Mouse (Mus musculus) kidney, postnatal 25 days (tissue): ENCODE data around the gene Sfi1.
"Not testable (repeated sequence)": the region's sequence is repeated elsewhere in the genome, so short reads cannot be mapped to it uniquely, and the experiment has no call there.

Experiments
- DNase-seq, 2 experiments: peaks; one replicate each; pipeline ENCODE4 v3.0.0; 2021; ENCODE audit warnings: mixed read lengths in 2 of 2

Gene Sfi1

GRCm38 (mm10) chr11:3193363-3193762, at the start of gene Sfi1:
Sfi1 (minus strand) TSS chr11:3193463.
- DNase-seq = no peak

GRCm38 (mm10) chr11:3242395-3242794, 49.1 kb upstream of the Sfi1 start:
- DNase-seq = no peak

- DNase-seq = peak in 1 of 2 experiments; percentile 29
These were observed 42.0 kb upstream of the Sfi1 start for GRCm38 (mm10) chr11:3235277-3235676.

- DNase-seq = no peak
These were observed 40.4 kb upstream of the Sfi1 start for GRCm38 (mm10) chr11:3233704-3234103.

- DNase-seq = no peak
These were observed 39.0 kb upstream of the Sfi1 start for GRCm38 (mm10) chr11:3232248-3232647.

GRCm38 (mm10) chr11:3227113-3227512, 33.9 kb upstream of the Sfi1 start:
- no peak for DNase-seq

- no peak for DNase-seq
These were observed 29.8 kb upstream of the Sfi1 start for GRCm38 (mm10) chr11:3223105-3223504.

- no peak for DNase-seq
These were observed 19.3 kb upstream of the Sfi1 start for GRCm38 (mm10) chr11:3212526-3212925.

- no peak for DNase-seq
These were observed 13.5 kb upstream of the Sfi1 start for GRCm38 (mm10) chr11:3206783-3207182.

GRCm38 (mm10) chr11:3205207-3205606, 11.9 kb upstream of the Sfi1 start:
- no peak for DNase-seq

- no peak for DNase-seq
These were observed 10.5 kb upstream of the Sfi1 start for GRCm38 (mm10) chr11:3203771-3204170.

GRCm38 (mm10) chr11:3202781-3203441, 9.6 kb upstream of the Sfi1 start:
- DNase-seq = peak; percentile 65 to 90

GRCm38 (mm10) chr11:3202231-3202701, 9.0 kb upstream of the Sfi1 start, which contains the start of gene Eif4enif1:
Eif4enif1 (plus strand) TSS chr11:3202392.
- DNase-seq = peak; percentile 88 to 93

- DNase-seq = peak in 1 of 2 experiments; percentile 7
These were observed 8.3 kb upstream of the Sfi1 start for GRCm38 (mm10) chr11:3201326-3202230.

- not testable (repeated sequence) for DNase-seq
These were observed 7.4 kb upstream of the Sfi1 start for GRCm38 (mm10) chr11:3200636-3201035.

- peak; percentile 33 to 49 for DNase-seq
These were observed 10.6 kb downstream of the Sfi1 start for GRCm38 (mm10) chr11:3182707-3183106.

GRCm38 (mm10) chr11:3181971-3182370, 11.3 kb downstream of the Sfi1 start:
- not testable (repeated sequence) for DNase-seq

- DNase-seq = peak; percentile 76 to 86
These were observed 12.0 kb downstream of the Sfi1 start for GRCm38 (mm10) chr11:3181250-3181649.

GRCm38 (mm10) chr11:3180510-3181160, 12.6 kb downstream of the Sfi1 start:
- DNase-seq = not testable (repeated sequence)

GRCm38 (mm10) chr11:3179726-3180092, 13.6 kb downstream of the Sfi1 start:
- DNase-seq = peak; percentile 17 to 64

- DNase-seq = peak; percentile 49 to 77
These were observed 14.1 kb downstream of the Sfi1 start for GRCm38 (mm10) chr11:3178968-3179725.
